Mouse (Mus musculus): ENCODE data around the gene E130208F15Rik.

DNA sequence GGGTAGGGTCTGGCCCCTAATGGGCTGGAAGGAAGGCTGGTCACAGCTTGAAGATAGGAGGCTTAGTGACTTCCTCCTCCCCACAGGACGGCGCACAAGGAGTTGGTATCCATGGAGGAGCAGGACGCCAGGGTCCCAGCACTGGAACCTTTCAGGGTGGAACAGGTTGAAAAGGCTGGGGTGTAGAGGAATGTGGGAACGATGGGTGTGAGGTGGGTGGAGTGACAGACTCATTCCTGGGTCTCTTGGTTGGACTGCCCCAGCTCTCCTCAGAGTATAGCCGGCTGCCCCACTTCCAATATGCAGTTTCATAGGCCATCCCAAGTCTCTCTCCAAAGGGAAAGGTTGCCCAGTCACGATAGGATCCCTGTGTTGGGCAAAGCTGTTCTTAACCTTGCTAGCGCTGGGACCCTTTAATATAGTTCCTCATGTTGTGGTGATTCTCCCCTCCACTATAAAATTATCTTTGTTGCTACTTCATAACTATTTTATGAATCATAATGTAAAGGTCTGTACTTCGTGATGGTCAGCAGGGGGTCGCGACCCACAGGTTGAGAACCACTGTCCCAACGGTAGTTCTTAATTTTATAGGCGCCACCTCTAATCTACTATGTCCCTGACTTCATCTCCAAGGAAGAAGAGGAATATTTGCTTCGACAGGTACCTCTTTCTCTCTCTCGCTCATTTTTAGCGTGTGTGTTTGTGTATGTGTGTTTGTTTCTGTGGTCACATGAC, 12.0 kb upstream of the E130208F15Rik start:
- TF ChIP-seq CTCF (IDR thresholded peaks at IDR 0.05; ENCODE audit: low read depth) (no peak), EP300 (IDR thresholded peaks at IDR 0.05; ENCODE audit: low read depth) (no peak)

Measured in liver, postnatal 0 days (tissue).